Mouse (Mus musculus): ENCODE results near the gene Zfp661.

- TF ChIP-seq CTCF (conservative IDR thresholded peaks at IDR 0.05; ENCODE audit: low read length) (no peak), NANOG (IDR thresholded peaks at IDR 0.05; ENCODE audit: borderline replicate concordance, low read length) (no peak)
Measured at GRCm38 (mm10) chr2:127537548-127537947, 49.3 kb downstream of the Zfp661 start.

All from E14TG2a.4 (cell line).